Mouse (Mus musculus) brown adipose tissue, adult 24 weeks (tissue): ENCODE results near the gene Olfr736. TPM values are rescaled to one million over a fixed set of nuclear protein-coding genes. Genes with fewer than 3 reads are reported as not detected.

Source experiments
- H3K27ac ChIP-seq: fragments of 200-500 bp; replicated peaks from 2 replicates; pipeline ENCODE4 v1.5.1; 2012; ENCODE audit warnings: low read depth, mild to moderate bottlenecking, low read length
- H3K4me1 ChIP-seq: fragments of 200-500 bp; 2 replicates; pipeline ENCODE4 v1.6.1; 2012; ENCODE audit warnings: low read length, mixed read lengths; ENCODE audit not compliant: control insufficient read depth, insufficient read depth, insufficient read length
- H3K4me3 ChIP-seq: fragments of 200-500 bp; 2 replicates; pipeline ENCODE4 v1.5.1; 2012; ENCODE audit warnings: low read depth, mild to moderate bottlenecking, low read length, moderate library complexity; ENCODE audit not compliant: insufficient read depth
- polyA plus RNA-seq: library from polyadenylated mRNA; stranded (reverse); fragments of >200 nt; gene quantifications from 2 replicates; pipeline ENCODE4 v1.2.4, GENCODE M21; 2012; ENCODE audit not compliant: missing spikeins, insufficient read depth, insufficient read length

The Olfr736 gene
- polyA plus RNA-seq: not detected in 2 replicates

GRCm38 (mm10) chr14:50380863-50381262 lies at the start of gene Olfr736:
TSS of gene Olfr736 (plus strand) at chr14:50381163.
- Histone ChIP-seq H3K4me3 (peak within 1 kb of the TSS; percentile 44), H3K27ac (peak within 1 kb of the TSS; percentile 87), H3K4me1 (peaks cover 2% of the 10 kb centered on the region; the same call in 1 of the 2 replicates)

- Histone ChIP-seq H3K4me1 (no peaks in the 10 kb centered on the region), H3K4me3 (no peak within 1 kb of the TSS), H3K27ac (no peak within 1 kb of the TSS)
These were observed 32.2 kb upstream of the Olfr736 start, which contains the start of gene Olfr735 for GRCm38 (mm10) chr14:50348796-50349195. TSS of gene Olfr735 (minus strand) at chr14:50348872.

- H3K4me1 ChIP-seq: no peaks in the 10 kb centered on the region
- H3K4me3 ChIP-seq: no peak overlapping the region
- H3K27ac ChIP-seq: no peak overlapping the region
These were observed 28.5 kb upstream of the Olfr736 start for GRCm38 (mm10) chr14:50352438-50352837.

GRCm38 (mm10) chr14:50356725-50357124 lies 24.2 kb upstream of the Olfr736 start:
- Histone ChIP-seq H3K27ac (no peak overlapping the region), H3K4me1 (no peaks in the 10 kb centered on the region), H3K4me3 (no peak overlapping the region)

- H3K27ac ChIP-seq: peak within 1 kb of the TSS; percentile 17; the same call in 1 of the 2 replicates
- H3K4me3 ChIP-seq: no peak within 1 kb of the TSS
- no peaks in the 10 kb centered on the region for H3K4me1 ChIP-seq
These were observed 23.4 kb upstream of the Olfr736 start, which contains the start of gene Tlr11 for GRCm38 (mm10) chr14:50357593-50357992. TSS of gene Tlr11 (plus strand) at chr14:50357914.

- no peak overlapping the region for H3K4me3 ChIP-seq
- no peak overlapping the region for H3K27ac ChIP-seq
- H3K4me1 ChIP-seq: no peaks in the 10 kb centered on the region
These were observed 20.5 kb upstream of the Olfr736 start for GRCm38 (mm10) chr14:50360480-50360879.

GRCm38 (mm10) chr14:50363561-50363960 lies 17.4 kb upstream of the Olfr736 start:
- H3K27ac ChIP-seq: no peak overlapping the region
- H3K4me1 ChIP-seq: no peaks in the 10 kb centered on the region
- no peak overlapping the region for H3K4me3 ChIP-seq

DNA sequence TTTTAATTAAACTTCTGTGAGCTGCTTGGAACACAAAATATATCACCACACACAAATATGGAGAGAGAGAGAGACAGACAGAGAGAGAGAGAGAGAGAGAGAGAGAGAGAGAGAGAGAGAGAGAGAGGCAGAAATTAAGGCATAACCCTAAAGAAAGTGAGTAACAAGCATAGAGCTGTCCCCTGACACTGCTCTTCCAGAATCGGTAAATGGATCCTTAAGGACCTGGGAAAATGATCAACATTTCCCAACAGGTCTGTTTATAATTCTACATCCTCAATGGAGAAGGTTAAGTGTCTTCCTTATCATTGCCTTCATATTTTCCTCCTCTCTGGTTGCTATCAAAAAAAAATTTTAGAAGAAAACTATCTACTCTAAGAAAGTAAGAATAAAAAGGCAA lies 26.3 kb downstream of the Olfr736 start, which contains the start of gene Olfr738:
Gene Olfr738 (plus strand): TSS at position 301 of the 400 bp plus-strand sequence.
- H3K4me1 ChIP-seq: no peaks in the 10 kb centered on the region
- no peak within 1 kb of the TSS for H3K27ac ChIP-seq
- H3K4me3 ChIP-seq: no peak within 1 kb of the TSS

GRCm38 (mm10) chr14:50418326-50418725 lies 37.4 kb downstream of the Olfr736 start, which contains the start of gene Olfr739:
TSS of gene Olfr739 (plus strand) at chr14:50418626.
- Histone ChIP-seq H3K4me1 (no peaks in the 10 kb centered on the region), H3K4me3 (no peak within 1 kb of the TSS), H3K27ac (no peak within 1 kb of the TSS)

Other genes with a start within 250 kb of the Olfr736 start
- gene Olfr728, start 238.5 kb upstream of the Olfr736 start, polyA plus RNA-seq: not detected in 2 replicates
- not detected in 2 replicates for gene Olfr729, start 228.3 kb upstream of the Olfr736 start, polyA plus RNA-seq
- not detected in 2 replicates for gene Olfr730, start 193.0 kb upstream of the Olfr736 start, polyA plus RNA-seq
- not detected in 2 replicates for gene Olfr731, start 139.3 kb upstream of the Olfr736 start, polyA plus RNA-seq
- not detected in 2 replicates for gene Olfr732, start 97.0 kb upstream of the Olfr736 start, polyA plus RNA-seq
- not detected in 2 replicates for gene Olfr733, start 79.6 kb upstream of the Olfr736 start, polyA plus RNA-seq
- gene Olfr734, start 54.4 kb upstream of the Olfr736 start, polyA plus RNA-seq: not detected in 2 replicates
- gene Olfr735, start 32.3 kb upstream of the Olfr736 start, polyA plus RNA-seq: not detected in 2 replicates
- not detected in 2 replicates for gene Tlr11, start 23.2 kb upstream of the Olfr736 start, polyA plus RNA-seq
- not detected in 2 replicates for gene Olfr738, start 26.4 kb downstream of the Olfr736 start, polyA plus RNA-seq
- not detected in 2 replicates for gene Olfr739, start 37.5 kb downstream of the Olfr736 start, polyA plus RNA-seq
- not detected in 2 replicates for gene Olfr740, start 64.4 kb downstream of the Olfr736 start, polyA plus RNA-seq
- not detected in 2 replicates for gene Olfr741, start 91.6 kb downstream of the Olfr736 start, polyA plus RNA-seq
- gene Olfr742, start 122.4 kb downstream of the Olfr736 start, polyA plus RNA-seq: not detected in 2 replicates
- not detected in 2 replicates for gene Olfr743, start 140.7 kb downstream of the Olfr736 start, polyA plus RNA-seq
- gene Olfr744, start 233.7 kb downstream of the Olfr736 start, polyA plus RNA-seq: not detected in 2 replicates